Mouse (Mus musculus): ENCODE data around the gene H60c.
"Not testable (repeated sequence)": the region's sequence is repeated elsewhere in the genome, so short reads cannot be mapped to it uniquely, and the experiment has no call there.

The H60c gene

GRCm38 (mm10) chr10:3267671-3268070, at the start of gene H60c:
Gene H60c (minus strand): TSS chr10:3267771.
- no peak for DNase-seq (ENCODE audit: low spot score in 2 of 2)

GRCm38 (mm10) chr10:3308821-3309206, 41.2 kb upstream of the H60c start:
- DNase-seq (ENCODE audit: low spot score in 2 of 2), result no peak

- DNase-seq (ENCODE audit: low spot score in 2 of 2), result no peak
Observed at GRCm38 (mm10) chr10:3308180-3308820, 40.7 kb upstream of the H60c start.

DNA sequence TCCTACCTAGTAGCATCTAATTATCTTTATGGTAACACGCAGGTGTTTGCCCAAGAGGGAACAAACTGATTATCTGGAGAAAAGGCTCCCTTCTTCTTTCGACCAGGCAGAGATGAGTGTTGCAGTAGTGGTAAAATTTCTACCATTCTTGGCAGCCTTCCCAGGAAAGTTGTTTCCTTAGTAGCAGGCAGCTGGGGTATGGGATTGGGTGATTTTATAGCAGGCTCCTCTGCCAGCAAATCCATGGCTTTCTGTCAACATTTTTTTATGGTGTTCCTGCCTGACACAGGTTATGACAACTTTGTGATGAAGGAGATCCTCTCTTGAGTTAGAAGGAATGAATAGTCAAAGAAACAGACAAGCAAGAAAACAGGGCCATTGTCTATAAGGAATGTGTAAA, 40.2 kb upstream of the H60c start:
- no peak for DNase-seq (ENCODE audit: low spot score in 2 of 2)

- no peak for DNase-seq (ENCODE audit: low spot score in 2 of 2)
Observed at GRCm38 (mm10) chr10:3293969-3294368, 26.4 kb upstream of the H60c start.

- DNase-seq (ENCODE audit: low spot score in 2 of 2), result peak in 1 of 2 experiments; percentile 11
Observed at GRCm38 (mm10) chr10:3281047-3281446, 13.5 kb upstream of the H60c start.

- no peak for DNase-seq (ENCODE audit: low spot score in 2 of 2)
Observed at GRCm38 (mm10) chr10:3274065-3274464, 6.5 kb upstream of the H60c start.

- DNase-seq (ENCODE audit: low spot score in 2 of 2), result no peak
Observed at GRCm38 (mm10) chr10:3271036-3271435, 3.5 kb upstream of the H60c start.

DNA sequence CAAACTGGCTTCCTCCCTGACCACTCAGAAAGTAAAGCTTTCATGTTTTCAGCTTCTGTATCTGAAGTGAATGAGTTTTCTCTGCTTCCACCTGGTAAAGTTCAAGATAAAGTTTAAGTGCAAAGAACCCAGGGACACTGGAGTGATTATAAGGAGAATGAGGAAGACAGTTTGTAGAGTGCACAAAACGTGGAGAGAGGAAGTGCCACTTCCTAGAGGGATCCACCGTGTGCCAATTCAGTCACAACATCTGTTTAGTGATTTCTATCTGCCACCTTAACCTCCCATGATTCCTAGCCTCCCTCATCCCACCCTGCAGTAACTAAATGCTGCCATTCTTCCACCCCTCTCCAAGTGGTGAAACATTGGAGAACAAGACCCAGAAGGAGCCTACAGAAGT, 842 bp downstream of the H60c start:
- DNase-seq (ENCODE audit: low spot score in 2 of 2), result no peak

DNA sequence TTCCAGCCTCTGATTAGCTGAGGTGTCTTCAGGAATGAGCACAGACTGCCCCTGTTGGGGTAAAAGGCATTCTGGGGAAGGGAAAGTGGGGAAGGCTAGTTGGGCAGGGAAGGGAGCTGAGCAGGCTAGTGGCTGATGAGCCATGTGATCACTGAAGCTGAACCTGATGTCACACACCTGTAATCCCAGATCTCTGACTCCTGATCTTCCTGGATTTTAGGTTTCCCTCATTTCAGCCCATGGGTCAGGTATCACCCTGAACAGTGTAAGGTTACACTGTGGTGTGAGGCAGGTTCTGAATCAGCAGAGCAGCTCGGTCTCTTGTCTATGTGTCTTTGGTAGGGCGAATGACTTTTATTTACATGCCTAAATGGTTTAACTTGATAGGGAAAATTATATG, 4.8 kb downstream of the H60c start:
- DNase-seq (ENCODE audit: low spot score in 2 of 2), result no peak

DNA sequence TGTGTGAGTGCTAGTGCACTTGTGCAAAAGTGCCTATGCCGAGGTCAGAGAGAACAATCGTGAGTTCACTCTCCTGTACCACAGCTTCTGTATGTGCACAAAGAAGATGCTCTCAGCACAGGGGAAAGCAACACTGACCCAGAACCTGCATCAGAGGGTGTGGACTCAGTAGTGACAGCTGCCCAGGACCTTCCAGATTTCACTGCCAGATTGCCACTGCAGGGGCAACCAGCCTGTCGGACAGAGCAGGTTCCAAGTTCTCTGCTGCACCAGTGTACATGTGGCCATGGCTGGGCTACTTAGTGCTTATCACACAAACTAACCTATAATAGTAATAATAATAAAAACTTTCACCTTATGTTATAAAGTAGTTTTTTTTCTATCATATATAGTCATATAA, 10.2 kb downstream of the H60c start:
- DNase-seq (ENCODE audit: low spot score in 2 of 2), result no peak

GRCm38 (mm10) chr10:3238436-3238835, 29.1 kb downstream of the H60c start:
- DNase-seq (ENCODE audit: low spot score in 2 of 2), result not testable (repeated sequence)

GRCm38 (mm10) chr10:3236638-3237270, 30.8 kb downstream of the H60c start:
- no peak for DNase-seq (ENCODE audit: low spot score in 2 of 2)

- no peak for DNase-seq (ENCODE audit: low spot score in 2 of 2)
Observed at GRCm38 (mm10) chr10:3228447-3229195, 39.0 kb downstream of the H60c start.

All from natural killer cell, adult 2 months (primary cell).